Mouse (Mus musculus) lung, embryonic 14.5 days (tissue): ENCODE measurements around the gene Mmp27. TPM values are rescaled to one million over a fixed set of nuclear protein-coding genes. Genes with fewer than 3 reads are reported as not detected.

Experiments used
- ATAC-seq: fragments of 200-750 bp; cut with Nextera tagmentation; 2 replicates; pipeline ENCODE4 v1.8.0; 2017; ENCODE audit warnings: mild to moderate bottlenecking, moderate TSS enrichment, moderate library complexity; ENCODE audit not compliant: insufficient read depth
- DNase-seq: peaks from one replicate; pipeline ENCODE4 v3.0.0-alpha.2; 2015
- H3K27ac ChIP-seq: fragments of 300-500 bp; sonication (generic); 2 replicates; pipeline ENCODE4 v1.5.1; 2014; ENCODE audit warnings: low read depth, mild to moderate bottlenecking, moderate library complexity
- H3K27me3 ChIP-seq: fragments of 300-500 bp; sonication (generic); 2 replicates; pipeline ENCODE4 v1.6.1; 2014; ENCODE audit warnings: low read length, control low read depth; ENCODE audit not compliant: insufficient read depth
- H3K36me3 ChIP-seq: fragments of 300-500 bp; sonication (generic); 2 replicates; pipeline ENCODE4 v1.6.1; 2014; ENCODE audit warnings: control low read depth; ENCODE audit not compliant: insufficient read depth
- H3K4me1 ChIP-seq: fragments of 300-500 bp; sonication (generic); 2 replicates; pipeline ENCODE4 v1.6.1; 2014; ENCODE audit warnings: antibody characterized with exemption, control low read depth; ENCODE audit not compliant: insufficient read depth
- H3K4me2 ChIP-seq: fragments of 300-500 bp; sonication (generic); 2 replicates; pipeline ENCODE4 v1.6.1; 2014; ENCODE audit warnings: mild to moderate bottlenecking
- H3K4me3 ChIP-seq: fragments of 300-500 bp; sonication (generic); 2 replicates; pipeline ENCODE4 v1.5.1; 2014; ENCODE audit warnings: low read depth, low read length
- H3K9ac ChIP-seq: fragments of 300-500 bp; sonication (generic); 2 replicates; pipeline ENCODE4 v1.6.1; 2014
- H3K9me3 ChIP-seq: fragments of 300-500 bp; sonication (generic); 2 replicates; pipeline ENCODE4 v1.6.1; 2016; ENCODE audit warnings: low read depth, low read length, control low read depth
- CTCF ChIP-seq: IDR thresholded peaks from 2 replicates; pipeline ENCODE4 v1.5.1; 2016; ENCODE audit warnings: antibody characterized with exemption, low read depth
- WGBS: fragments of 180-500 bp; shearing (Covaris S2); extraction: QIAGEN DNeasy Blood & Tissue Kit; methylation state at CpG from one replicate; pipeline ENCODE4 v1.1.7; 2014; 5-methylcytosine and 5-hydroxymethylcytosine counted together
- polyA plus RNA-seq: library from polyadenylated mRNA; unstranded; fragments of >200 nt; fragmentation: Nextera tagmentation; extraction: Ambion mirVana; gene quantifications from 2 replicates; pipeline ENCODE4 v1.2.1, GENCODE M21; 2014

The Mmp27 gene
- polyA plus RNA-seq, result not detected in 2 replicates

- Histone ChIP-seq H3K27ac (no peak within 1 kb of the TSS), H3K4me2 (no peak within 1 kb of the TSS), H3K27me3 (no peaks in the 10 kb centered on the region), H3K4me1 (peaks cover 12% of the 10 kb centered on the region; the same call in 1 of the 2 replicates), H3K9ac (no peak within 1 kb of the TSS), H3K4me3 (no peak within 1 kb of the TSS), H3K36me3 (no peaks in the 10 kb centered on the region), H3K9me3 (no peaks in the 10 kb centered on the region)
- DNase-seq (no peak), ATAC-seq (no peak)
- no peak for TF ChIP-seq CTCF
- 47% methylated on average over 4 of the region's 4 CpGs for WGBS
These were observed at the start of gene Mmp27 for GRCm38 (mm10) chr9:7571162-7571561. Gene Mmp27, plus strand, starts transcription at chr9:7571396.

- no peaks in the 10 kb centered on the region for H3K36me3 ChIP-seq
- no peaks in the 10 kb centered on the region for H3K9me3 ChIP-seq
- H3K4me3 ChIP-seq, result no peak overlapping the region
- no peak for ATAC-seq
- no peaks in the 10 kb centered on the region for H3K27me3 ChIP-seq
- no peak overlapping the region for H3K9ac ChIP-seq
- no peak for DNase-seq
- H3K4me1 ChIP-seq, result no peaks in the 10 kb centered on the region
- no peak overlapping the region for H3K4me2 ChIP-seq
- H3K27ac ChIP-seq, result no peak overlapping the region
- WGBS, result 68% methylated on average over 4 of the region's 4 CpGs
- TF ChIP-seq CTCF, result no peak
These were observed 44.8 kb upstream of the Mmp27 start for GRCm38 (mm10) chr9:7526255-7526940.

- no peak overlapping the region for H3K9ac ChIP-seq
- no peaks in the 10 kb centered on the region for H3K9me3 ChIP-seq
- H3K36me3 ChIP-seq, result no peaks in the 10 kb centered on the region
- no peak for DNase-seq
- no peaks in the 10 kb centered on the region for H3K27me3 ChIP-seq
- H3K4me3 ChIP-seq, result no peak overlapping the region
- no peak for ATAC-seq
- peaks cover 13% of the 10 kb centered on the region for H3K4me1 ChIP-seq
- no peak for TF ChIP-seq CTCF
- no peak overlapping the region for H3K27ac ChIP-seq
- H3K4me2 ChIP-seq, result no peak overlapping the region
These were observed 28.4 kb upstream of the Mmp27 start for GRCm38 (mm10) chr9:7542763-7543162.

GRCm38 (mm10) chr9:7544923-7545457 lies 26.2 kb upstream of the Mmp27 start:
- H3K4me2 ChIP-seq, result no peak overlapping the region
- ATAC-seq (peak; percentile 28), DNase-seq (peak; percentile 35)
- H3K9me3 ChIP-seq, result no peaks in the 10 kb centered on the region
- 22% methylated on average over 1 of the region's 1 CpGs for WGBS
- no peaks in the 10 kb centered on the region for H3K36me3 ChIP-seq
- TF ChIP-seq CTCF, result no peak
- peaks cover 13% of the 10 kb centered on the region for H3K4me1 ChIP-seq
- no peak overlapping the region for H3K4me3 ChIP-seq
- no peaks in the 10 kb centered on the region for H3K27me3 ChIP-seq
- H3K27ac ChIP-seq, result no peak overlapping the region; the same call in 1 of the 2 replicates
- H3K9ac ChIP-seq, result no peak overlapping the region

GRCm38 (mm10) chr9:7545471-7545870 lies 25.7 kb upstream of the Mmp27 start:
- Histone ChIP-seq H3K27me3 (no peaks in the 10 kb centered on the region), H3K36me3 (no peaks in the 10 kb centered on the region), H3K27ac (no peak overlapping the region), H3K4me1 (peaks cover 13% of the 10 kb centered on the region), H3K4me2 (no peak overlapping the region), H3K4me3 (no peak overlapping the region), H3K9me3 (no peaks in the 10 kb centered on the region), H3K9ac (no peak overlapping the region)
- peak; percentile 99 for ATAC-seq
- no peak for TF ChIP-seq CTCF
- DNase-seq, result peak; percentile 95
- 21% methylated on average over 1 of the region's 1 CpGs for WGBS

GRCm38 (mm10) chr9:7545920-7546319 lies 25.3 kb upstream of the Mmp27 start:
- no peak overlapping the region for H3K27ac ChIP-seq
- H3K4me1 ChIP-seq, result peaks cover 13% of the 10 kb centered on the region
- H3K9me3 ChIP-seq, result no peaks in the 10 kb centered on the region
- ATAC-seq (peak; percentile 69), DNase-seq (no peak)
- 79% methylated on average over 7 of the region's 7 CpGs for WGBS
- no peak overlapping the region for H3K9ac ChIP-seq
- TF ChIP-seq CTCF, result no peak
- no peaks in the 10 kb centered on the region for H3K27me3 ChIP-seq
- H3K36me3 ChIP-seq, result no peaks in the 10 kb centered on the region
- H3K4me3 ChIP-seq, result no peak overlapping the region
- H3K4me2 ChIP-seq, result no peak overlapping the region

GRCm38 (mm10) chr9:7551943-7552342 lies 19.3 kb upstream of the Mmp27 start:
- no peak for ATAC-seq
- TF ChIP-seq CTCF, result no peak
- no peak overlapping the region for H3K27ac ChIP-seq

More at GRCm38 (mm10) chr9:7551943-7552342, 19.3 kb upstream of the Mmp27 start:
- Histone ChIP-seq H3K4me2 (no peak overlapping the region), H3K4me1 (no peaks in the 10 kb centered on the region), H3K27me3 (no peaks in the 10 kb centered on the region), H3K36me3 (no peaks in the 10 kb centered on the region), H3K9ac (no peak overlapping the region), H3K9me3 (no peaks in the 10 kb centered on the region), H3K4me3 (no peak overlapping the region)
- no peak for DNase-seq
